Mouse (Mus musculus): ENCODE data around the gene Olfr644. TPM values are rescaled to one million over a fixed set of nuclear protein-coding genes. Genes with fewer than 3 reads are reported as not detected.

The Olfr644 gene
- polyA plus RNA-seq (2016; fragmentation: Nextera tagmentation; extraction: Ambion mirVana) = not detected in 2 replicates

DNA sequence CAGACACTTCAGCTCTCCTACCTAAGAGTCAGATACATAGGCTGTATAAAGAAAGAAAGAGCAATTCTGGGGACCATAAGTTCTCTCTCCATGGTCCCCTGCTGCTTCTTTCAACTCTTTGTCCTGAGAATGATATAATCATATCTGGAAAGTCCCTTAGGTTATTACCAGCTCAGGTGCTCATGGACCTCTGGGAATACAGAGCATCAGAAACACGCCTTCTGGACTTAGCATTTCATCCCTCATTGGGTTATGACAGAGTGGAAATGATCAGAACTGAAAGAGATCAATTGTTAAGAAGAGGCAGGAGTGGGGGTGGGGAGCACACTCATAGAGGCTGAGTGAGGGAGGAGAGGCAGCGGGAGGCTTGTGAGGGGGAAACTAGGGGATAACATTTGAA lies at the start of gene Olfr644:
Gene Olfr644 (minus strand): TSS at position 101 of the 400 bp plus-strand sequence.
- Histone ChIP-seq H3K9ac (no peak within 1 kb of the TSS), H3K27me3 (no peaks in the 10 kb centered on the region), H3K36me3 (replicated peaks) (no peaks in the 10 kb centered on the region), H3K27ac (no peak within 1 kb of the TSS), H3K4me3 (replicated peaks) (no peak within 1 kb of the TSS), H3K4me1 (no peaks in the 10 kb centered on the region), H3K4me2 (no peak within 1 kb of the TSS), H3K9me3 (0 out of 2 replicates have a peak, but pooled peaks cover 4% of the 10 kb centered on the region)
- 82% methylated on average over 2 of the region's 2 CpGs for WGBS
- ATAC-seq (ENCODE audit: low FRiP score) = no peak

DNA sequence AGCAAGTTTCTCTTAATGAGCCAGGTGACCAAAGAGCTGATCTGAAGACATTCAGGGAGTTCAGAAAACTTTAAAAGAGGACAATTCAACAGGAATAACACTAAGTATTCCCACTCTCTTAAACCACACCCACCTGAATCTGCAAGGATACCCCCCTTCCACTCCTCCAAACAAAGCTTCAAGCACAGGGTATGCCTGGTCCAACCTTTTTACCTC lies 33.0 kb upstream of the Olfr644 start, which contains the start of gene Olfr646:
Gene Olfr646 (plus strand): TSS at position 117 of the 216 bp plus-strand sequence.
- ATAC-seq (ENCODE audit: low FRiP score) = no peak
- H3K27ac ChIP-seq = no peak within 1 kb of the TSS
- H3K4me3 ChIP-seq (replicated peaks) = no peak within 1 kb of the TSS
- H3K4me2 ChIP-seq = no peak within 1 kb of the TSS
- no peaks in the 10 kb centered on the region for H3K4me1 ChIP-seq
- no peaks in the 10 kb centered on the region for H3K36me3 ChIP-seq (replicated peaks)
- H3K9ac ChIP-seq = no peak within 1 kb of the TSS
- H3K9me3 ChIP-seq = no peaks in the 10 kb centered on the region
- no peaks in the 10 kb centered on the region for H3K27me3 ChIP-seq

DNA sequence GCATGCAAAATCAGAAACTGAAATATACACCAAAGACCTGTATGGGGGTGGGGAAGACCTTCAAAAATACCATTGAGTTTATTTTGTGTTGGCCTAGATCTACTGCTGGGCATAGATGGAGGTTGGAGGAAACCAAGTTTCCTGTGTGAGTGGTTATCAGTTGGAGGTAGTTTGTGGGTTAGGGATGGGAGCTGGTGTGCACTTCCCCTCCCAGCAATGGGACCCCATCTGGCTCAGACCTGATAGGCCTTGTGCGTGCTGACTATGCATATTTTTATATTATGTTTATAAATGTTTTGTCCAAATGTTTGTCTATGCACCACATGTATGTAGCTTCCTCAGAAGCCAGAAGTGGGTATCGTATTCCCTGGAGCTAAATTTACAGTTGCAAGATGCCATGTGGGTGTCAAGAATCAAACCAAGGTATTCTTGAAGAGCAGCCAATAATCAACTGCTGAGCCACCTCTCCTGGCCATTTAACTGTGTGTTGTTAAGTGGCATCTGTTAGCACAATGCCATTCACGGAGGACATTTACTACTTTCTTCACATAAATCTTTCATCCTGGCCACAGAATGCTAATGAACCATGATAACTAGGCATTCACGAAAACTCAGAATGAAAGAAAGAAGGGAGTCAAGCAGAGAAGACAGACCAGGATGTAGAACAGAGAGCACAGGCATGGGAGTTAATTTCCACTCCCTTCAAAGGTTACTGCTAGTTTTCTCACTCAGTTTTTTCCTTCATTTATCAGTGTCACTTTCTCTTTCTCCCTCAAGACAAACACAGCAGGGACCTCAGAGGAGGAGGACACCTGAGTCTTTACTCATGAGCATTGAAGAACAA lies 32.5 kb upstream of the Olfr644 start:
- ATAC-seq (ENCODE audit: low FRiP score) = no peak
- 64% methylated on average over 4 of the region's 4 CpGs for WGBS
- Histone ChIP-seq H3K36me3 (replicated peaks) (no peaks in the 10 kb centered on the region), H3K9ac (no peak overlapping the region), H3K4me2 (no peak overlapping the region), H3K4me3 (replicated peaks) (no peak overlapping the region), H3K27me3 (no peaks in the 10 kb centered on the region), H3K4me1 (no peaks in the 10 kb centered on the region), H3K9me3 (no peaks in the 10 kb centered on the region), H3K27ac (no peak overlapping the region)

DNA sequence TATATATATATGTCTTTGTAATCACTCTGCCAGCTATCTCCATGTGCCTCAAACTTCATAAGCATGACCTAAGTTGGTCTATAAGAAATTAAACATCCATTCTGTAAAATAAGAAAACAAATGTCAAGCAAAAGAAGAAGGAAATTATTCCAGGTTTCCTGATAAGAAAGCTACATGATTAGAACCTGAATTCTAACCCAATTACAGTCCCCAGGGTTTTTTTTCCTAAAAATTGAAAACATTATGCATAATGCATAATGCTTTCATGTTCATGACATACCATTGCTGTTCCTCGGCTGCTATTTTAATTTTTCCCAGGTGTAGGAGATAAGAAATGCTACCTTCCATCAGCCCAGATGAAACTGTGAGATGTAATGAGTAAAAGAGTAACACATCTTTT lies 13.7 kb upstream of the Olfr644 start, which contains the start of gene Olfr645:
Gene Olfr645 (minus strand): TSS at position 101 of the 400 bp plus-strand sequence.
- WGBS = 83% methylated on average over 1 of the region's 1 CpGs
- H3K9ac ChIP-seq = no peak within 1 kb of the TSS
- no peak for ATAC-seq (ENCODE audit: low FRiP score)
- H3K4me2 ChIP-seq = no peak within 1 kb of the TSS
- H3K4me3 ChIP-seq (replicated peaks) = no peak within 1 kb of the TSS
- no peaks in the 10 kb centered on the region for H3K27me3 ChIP-seq
- no peaks in the 10 kb centered on the region for H3K36me3 ChIP-seq (replicated peaks)
- no peaks in the 10 kb centered on the region for H3K9me3 ChIP-seq
- no peaks in the 10 kb centered on the region for H3K4me1 ChIP-seq
- H3K27ac ChIP-seq = no peak within 1 kb of the TSS

DNA sequence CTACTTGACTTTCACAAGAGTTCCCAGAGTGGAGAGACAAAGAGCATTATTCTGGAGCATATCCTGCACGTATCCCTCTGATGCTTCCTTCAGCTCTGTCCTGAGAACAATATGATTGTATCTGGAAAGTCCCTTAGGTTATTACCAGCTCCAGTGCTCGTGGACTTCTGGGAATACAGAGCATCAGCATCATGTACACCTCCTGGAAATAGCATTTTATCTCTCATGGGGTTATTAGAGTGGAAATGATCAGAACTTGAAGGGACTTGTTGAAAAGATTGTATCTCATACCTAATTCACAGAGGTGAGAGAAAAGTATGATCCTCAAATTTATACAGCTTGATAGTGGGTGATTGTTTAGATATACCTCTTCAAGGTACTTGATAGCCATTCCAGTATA lies 10.3 kb downstream of the Olfr644 start, which contains the start of gene 4930516K23Rik:
Gene 4930516K23Rik (minus strand): TSS at position 101 of the 400 bp plus-strand sequence.
- Histone ChIP-seq H3K4me1 (no peaks in the 10 kb centered on the region), H3K9me3 (no peaks in the 10 kb centered on the region), H3K27me3 (no peaks in the 10 kb centered on the region), H3K36me3 (replicated peaks) (no peaks in the 10 kb centered on the region), H3K4me3 (replicated peaks) (no peak within 1 kb of the TSS), H3K4me2 (no peak within 1 kb of the TSS), H3K27ac (no peak within 1 kb of the TSS), H3K9ac (no peak within 1 kb of the TSS)
- WGBS = 67% methylated on average over 2 of the region's 2 CpGs
- no peak for ATAC-seq (ENCODE audit: low FRiP score)

DNA sequence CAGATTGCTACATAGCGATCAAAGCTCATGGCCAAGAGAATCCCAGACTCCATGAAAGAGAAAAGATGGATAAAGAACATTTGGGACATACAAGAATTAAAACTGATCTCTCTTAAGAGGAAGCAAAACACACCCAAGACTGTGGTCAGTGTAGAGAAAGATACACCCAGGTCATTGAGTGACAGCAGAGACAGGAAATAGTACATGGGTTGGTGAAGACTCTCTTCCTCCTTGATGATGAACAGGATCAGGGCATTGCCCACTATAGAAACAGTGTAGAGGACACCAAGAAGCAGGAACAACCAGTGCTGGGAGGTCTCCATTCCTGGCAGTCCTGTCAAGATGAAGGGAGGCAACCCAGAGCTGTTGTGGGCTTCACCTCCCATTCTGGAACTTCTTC lies 12.5 kb downstream of the Olfr644 start:
- WGBS = 87% methylated on average over 1 of the region's 1 CpGs

DNA sequence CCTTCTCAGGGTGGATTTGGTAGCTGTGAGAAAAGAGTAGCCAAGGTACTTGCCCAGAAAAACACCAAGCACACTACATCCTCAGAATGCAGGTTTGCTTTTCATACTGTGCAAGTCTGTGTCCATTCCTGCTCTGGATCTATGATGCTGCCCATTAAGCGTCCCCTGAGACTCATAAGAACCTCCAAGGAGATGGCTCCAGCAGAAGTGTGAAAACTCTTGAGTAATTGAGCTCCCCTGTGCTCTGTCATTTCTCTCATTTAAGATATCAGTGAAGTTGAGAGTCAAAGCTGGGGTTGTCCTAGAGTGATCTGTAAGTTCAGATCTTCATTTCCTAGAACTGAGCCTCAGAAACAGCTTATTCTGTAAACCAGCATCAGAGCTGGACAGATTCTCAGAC lies 19.1 kb downstream of the Olfr644 start, which contains the start of gene Olfr642:
Gene Olfr642 (minus strand): TSS at position 101 of the 400 bp plus-strand sequence.
- H3K36me3 ChIP-seq (replicated peaks) = no peaks in the 10 kb centered on the region
- 76% methylated on average over 1 of the region's 1 CpGs for WGBS

More for the DNA sequence above, 12.5 kb downstream of the Olfr644 start:
- no peak overlapping the region for H3K27ac ChIP-seq
- H3K36me3 ChIP-seq (replicated peaks) = no peaks in the 10 kb centered on the region
- no peaks in the 10 kb centered on the region for H3K9me3 ChIP-seq
- no peak overlapping the region for H3K4me3 ChIP-seq (replicated peaks)
- no peaks in the 10 kb centered on the region for H3K4me1 ChIP-seq
- H3K27me3 ChIP-seq = no peaks in the 10 kb centered on the region
- no peak overlapping the region for H3K9ac ChIP-seq
- H3K4me2 ChIP-seq = no peak overlapping the region
- no peak for ATAC-seq (ENCODE audit: low FRiP score)

DNA sequence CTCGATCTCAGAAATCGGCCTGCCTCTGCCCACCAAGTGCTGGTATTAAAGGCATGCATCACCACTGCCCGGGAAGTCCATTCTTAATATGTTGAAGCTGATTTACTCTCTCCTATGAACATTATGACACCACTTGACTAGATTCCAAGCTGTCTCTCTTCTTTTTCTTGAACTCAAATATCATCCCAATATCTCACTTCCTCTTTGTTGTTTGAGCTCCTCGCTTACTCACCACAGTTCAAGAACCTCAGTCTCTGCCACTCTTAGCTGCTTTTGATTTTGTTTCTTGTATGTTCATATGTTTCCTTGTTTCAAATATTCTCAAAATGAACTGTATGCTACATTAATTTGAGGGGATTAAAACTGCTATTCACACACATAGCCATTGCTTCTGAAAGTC lies 20.9 kb downstream of the Olfr644 start:
- Histone ChIP-seq H3K27ac (no peak overlapping the region), H3K4me3 (replicated peaks) (no peak overlapping the region), H3K9me3 (no peaks in the 10 kb centered on the region), H3K9ac (no peak overlapping the region), H3K36me3 (replicated peaks) (no peaks in the 10 kb centered on the region), H3K4me2 (no peak overlapping the region), H3K4me1 (no peaks in the 10 kb centered on the region), H3K27me3 (no peaks in the 10 kb centered on the region)
- no peak for ATAC-seq (ENCODE audit: low FRiP score)
- WGBS = 94% methylated on average over 4 of the region's 4 CpGs

More for the DNA sequence above, 19.1 kb downstream of the Olfr644 start, which contains the start of gene Olfr642:
- Histone ChIP-seq H3K9me3 (no peaks in the 10 kb centered on the region), H3K27me3 (no peaks in the 10 kb centered on the region), H3K27ac (no peak within 1 kb of the TSS), H3K4me1 (no peaks in the 10 kb centered on the region), H3K9ac (no peak within 1 kb of the TSS), H3K4me3 (replicated peaks) (no peak within 1 kb of the TSS), H3K4me2 (no peak within 1 kb of the TSS)
- no peak for ATAC-seq (ENCODE audit: low FRiP score)

DNA sequence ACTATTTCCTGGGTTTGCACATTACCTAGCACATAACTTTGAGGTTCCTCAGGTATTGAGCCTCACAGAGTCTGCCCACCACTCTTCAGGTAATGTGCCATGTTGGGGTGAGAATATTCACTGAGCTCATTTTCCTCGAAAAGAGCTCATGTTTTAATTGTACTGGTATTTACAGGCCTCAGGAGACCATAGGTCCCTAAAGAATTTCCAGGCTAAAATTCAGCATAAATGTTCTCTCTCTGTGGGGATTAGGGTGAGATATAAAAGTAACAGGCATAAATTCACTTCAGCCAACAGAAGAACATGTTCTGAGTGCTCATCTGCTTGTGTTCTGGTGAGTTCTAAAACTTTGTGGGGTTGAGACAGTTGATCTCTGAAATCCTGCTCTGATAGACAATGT lies 36.5 kb downstream of the Olfr644 start, which contains the start of gene Olfr641:
Gene Olfr641 (plus strand): TSS at position 301 of the 400 bp plus-strand sequence.
- 87% methylated on average over 1 of the region's 1 CpGs for WGBS
- ATAC-seq (ENCODE audit: low FRiP score) = no peak
- Histone ChIP-seq H3K36me3 (replicated peaks) (no peaks in the 10 kb centered on the region), H3K4me1 (no peaks in the 10 kb centered on the region), H3K9ac (no peak within 1 kb of the TSS), H3K9me3 (no peaks in the 10 kb centered on the region), H3K4me3 (replicated peaks) (no peak within 1 kb of the TSS), H3K4me2 (no peak within 1 kb of the TSS), H3K27me3 (no peaks in the 10 kb centered on the region), H3K27ac (no peak within 1 kb of the TSS)

DNA sequence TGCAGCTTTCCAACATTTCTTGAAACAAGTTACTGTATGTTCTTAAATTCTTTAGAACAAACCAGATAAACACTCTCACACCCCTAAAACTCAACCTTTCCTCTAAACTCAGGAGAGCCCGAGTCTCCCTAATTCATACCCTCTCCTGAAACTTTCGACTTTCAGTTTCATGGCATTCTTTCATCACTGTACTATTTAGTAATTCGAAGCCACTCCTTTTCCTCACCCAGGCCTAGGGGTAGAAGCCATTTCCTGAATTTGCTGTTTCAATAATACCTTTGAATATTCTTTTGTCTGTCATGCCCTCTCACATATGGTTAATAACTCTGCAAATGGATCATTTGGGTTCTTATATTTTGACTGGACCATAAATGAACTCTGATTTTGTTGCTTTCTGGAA lies 44.7 kb downstream of the Olfr644 start:
- no peak overlapping the region for H3K4me3 ChIP-seq (replicated peaks)
- H3K27ac ChIP-seq = no peak overlapping the region
- H3K27me3 ChIP-seq = no peaks in the 10 kb centered on the region
- WGBS = 76% methylated on average over 3 of the region's 3 CpGs
- no peaks in the 10 kb centered on the region for H3K4me1 ChIP-seq
- H3K9ac ChIP-seq = no peak overlapping the region
- H3K36me3 ChIP-seq (replicated peaks) = no peaks in the 10 kb centered on the region
- no peak overlapping the region for H3K4me2 ChIP-seq
- no peaks in the 10 kb centered on the region for H3K9me3 ChIP-seq
- no peak for ATAC-seq (ENCODE audit: low FRiP score)

DNA sequence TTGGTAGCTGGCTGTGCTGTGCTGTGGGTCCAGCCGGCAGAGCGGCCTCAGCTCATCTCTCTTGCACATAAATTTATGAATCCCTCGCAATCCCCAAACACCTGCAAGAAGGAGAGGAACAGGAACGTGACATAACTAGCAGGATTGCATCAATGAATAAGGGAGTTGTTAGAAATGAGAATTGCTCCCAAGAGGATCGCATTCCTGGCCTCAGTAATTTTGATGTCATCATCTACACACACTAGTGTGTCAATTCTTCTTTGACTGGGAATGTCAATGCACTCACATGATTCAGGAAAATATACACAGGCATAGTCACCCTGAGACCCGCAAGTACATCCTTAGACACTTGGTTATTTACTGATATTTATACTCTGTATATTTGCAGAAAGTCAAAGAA lies 46.2 kb downstream of the Olfr644 start, which contains the start of gene Olfr640:
Gene Olfr640 (minus strand): TSS at position 101 of the 400 bp plus-strand sequence.
- no peaks in the 10 kb centered on the region for H3K36me3 ChIP-seq (replicated peaks)
- 88% methylated on average over 6 of the region's 6 CpGs for WGBS
- H3K4me1 ChIP-seq = no peaks in the 10 kb centered on the region
- no peak within 1 kb of the TSS for H3K4me3 ChIP-seq (replicated peaks)
- no peak within 1 kb of the TSS for H3K4me2 ChIP-seq
- H3K9ac ChIP-seq = no peak within 1 kb of the TSS
- H3K27ac ChIP-seq = no peak within 1 kb of the TSS
- no peak for ATAC-seq (ENCODE audit: low FRiP score)
- H3K27me3 ChIP-seq = no peaks in the 10 kb centered on the region
- no peaks in the 10 kb centered on the region for H3K9me3 ChIP-seq

DNA sequence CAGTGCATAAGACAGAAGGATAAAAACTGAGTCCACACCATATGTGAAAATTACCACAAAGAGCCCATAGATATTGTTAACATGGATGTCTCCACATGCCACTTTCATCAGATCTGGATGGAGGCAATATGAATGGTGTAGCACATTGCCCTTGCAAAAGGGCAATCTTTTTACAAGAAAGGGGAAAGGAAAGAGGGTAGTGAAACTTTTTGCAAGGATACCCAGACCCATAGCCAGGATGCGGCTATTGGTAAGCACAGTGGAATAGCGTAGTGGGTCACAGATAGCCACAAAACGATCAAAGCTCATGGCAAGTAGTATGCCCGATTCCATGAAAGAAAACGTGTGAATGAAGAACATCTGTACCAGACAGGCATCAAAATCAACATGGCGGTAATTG lies 50.0 kb downstream of the Olfr644 start:
- H3K36me3 ChIP-seq (replicated peaks) = no peaks in the 10 kb centered on the region
- no peak overlapping the region for H3K9ac ChIP-seq
- no peaks in the 10 kb centered on the region for H3K4me1 ChIP-seq
- no peaks in the 10 kb centered on the region for H3K9me3 ChIP-seq
- ATAC-seq (ENCODE audit: low FRiP score) = no peak
- WGBS = 88% methylated on average over 6 of the region's 6 CpGs
- no peaks in the 10 kb centered on the region for H3K27me3 ChIP-seq
- H3K4me2 ChIP-seq = no peak overlapping the region
- no peak overlapping the region for H3K27ac ChIP-seq
- H3K4me3 ChIP-seq (replicated peaks) = no peak overlapping the region

DNA sequence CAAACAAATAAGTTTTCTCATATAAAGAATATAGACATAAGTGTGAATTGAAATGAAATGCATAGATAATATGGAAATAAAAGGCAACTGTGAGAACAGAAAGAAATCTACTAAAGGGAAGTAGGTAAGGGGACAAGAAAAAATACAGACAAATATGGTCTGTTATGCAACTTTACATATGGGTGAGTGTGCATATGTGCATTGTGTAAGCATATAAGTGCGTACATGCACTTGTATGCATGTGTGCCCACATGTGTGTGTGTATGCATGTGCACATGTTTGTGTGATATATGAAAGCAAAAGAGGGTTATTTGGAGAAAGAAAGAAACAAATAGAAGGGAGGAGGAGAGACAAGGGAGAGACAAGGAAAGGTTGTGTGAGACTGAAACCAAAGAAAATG lies 52.7 kb downstream of the Olfr644 start:
- ATAC-seq (ENCODE audit: low FRiP score) = no peak
- Histone ChIP-seq H3K27me3 (no peaks in the 10 kb centered on the region), H3K4me2 (no peak overlapping the region), H3K9ac (no peak overlapping the region), H3K36me3 (replicated peaks) (no peaks in the 10 kb centered on the region), H3K4me3 (replicated peaks) (no peak overlapping the region), H3K27ac (no peak overlapping the region), H3K9me3 (no peaks in the 10 kb centered on the region), H3K4me1 (no peaks in the 10 kb centered on the region)
- WGBS = 95% methylated on average over 1 of the region's 1 CpGs
